Mouse (Mus musculus) CD4-positive, CD25-positive, alpha-beta regulatory T cell, adult 2 months (primary cell): ENCODE results near the gene Grip2.

Experiments
- DNase-seq: peaks from one replicate; pipeline ENCODE4 v3.0.0-alpha.2; 2012; ENCODE audit warnings: low read depth, low spot score

Gene Grip2

GRCm38 (mm10) chr6:91729677-91730127 is 97.3 kb downstream of the Grip2 start:
- DNase-seq: no peak

GRCm38 (mm10) chr6:91728939-91729619 is 98.0 kb downstream of the Grip2 start:
- DNase-seq: no peak

DNA sequence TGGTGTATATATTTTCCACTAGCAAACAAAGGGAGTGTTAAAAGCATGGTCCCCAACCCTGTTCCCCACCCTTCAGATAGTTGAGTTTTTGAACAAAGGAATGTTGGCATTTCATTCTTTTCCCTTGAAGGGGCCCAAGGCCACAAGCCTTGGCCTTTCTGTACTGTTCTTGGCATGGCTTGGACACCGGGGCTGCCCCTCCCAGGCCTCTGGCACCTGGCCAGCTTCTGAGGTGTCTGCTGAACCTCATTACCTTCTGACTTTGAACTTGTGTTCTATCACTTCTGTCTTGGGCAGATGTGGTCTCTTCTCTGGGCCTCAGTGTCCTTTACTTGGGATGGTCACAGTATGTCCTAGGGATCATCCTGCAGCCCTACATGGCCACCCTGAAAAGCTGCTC is 99.7 kb downstream of the Grip2 start:
- DNase-seq: no peak

DNA sequence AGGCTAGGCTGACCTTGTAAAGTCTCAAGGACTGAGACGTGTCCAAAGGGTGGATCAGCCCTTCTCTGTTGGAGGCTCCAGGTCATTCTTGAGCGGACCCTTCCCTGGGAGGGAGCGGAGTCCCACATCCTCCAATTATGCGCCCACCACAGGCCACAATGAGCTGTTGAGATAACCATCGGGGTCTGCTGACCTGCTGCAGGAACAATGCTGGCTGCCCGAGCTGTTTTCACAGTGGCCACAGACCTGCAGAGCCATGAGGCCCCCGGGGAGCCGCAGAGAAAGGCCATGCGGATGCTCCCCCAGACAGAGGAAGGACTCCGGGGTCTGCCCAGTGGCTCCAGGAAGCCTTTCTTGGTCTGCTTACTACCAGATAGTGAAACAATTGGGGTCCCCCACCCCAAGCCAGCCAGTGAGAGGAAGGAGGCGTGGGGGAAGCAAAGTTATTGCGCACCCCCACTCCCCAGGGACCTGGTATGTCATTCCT is 105.8 kb downstream of the Grip2 start:
- no peak for DNase-seq

DNA sequence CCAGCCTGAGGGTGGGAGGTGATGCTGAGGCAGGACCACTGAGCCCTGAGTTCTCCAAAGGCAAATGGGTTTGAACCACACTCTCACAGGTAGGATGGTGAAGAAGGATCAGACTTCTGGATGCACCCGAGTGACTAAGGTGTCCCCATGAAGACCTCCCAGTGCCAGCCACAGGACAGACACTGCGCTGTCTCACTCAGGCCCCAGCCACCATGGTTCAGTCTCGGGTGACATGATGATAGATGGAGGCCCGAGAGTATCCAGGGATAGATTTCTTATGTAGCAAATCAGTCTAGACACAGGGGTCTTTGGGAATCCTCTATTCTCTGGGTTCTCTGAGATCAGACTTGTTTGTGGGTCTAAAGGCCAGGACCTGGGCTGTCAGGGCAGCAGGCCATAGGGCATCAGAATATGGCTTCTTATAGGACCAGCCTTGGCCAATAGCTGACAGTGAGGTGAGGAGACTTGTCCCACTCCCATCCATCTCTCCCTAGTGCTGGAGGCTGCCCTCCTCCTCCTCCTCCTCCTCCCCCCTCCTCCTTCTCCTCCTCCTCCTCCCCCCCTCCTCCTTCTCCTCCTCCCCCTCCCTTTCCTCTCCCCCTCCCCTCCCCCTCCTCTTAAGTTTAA is 106.3 kb downstream of the Grip2 start:
- no peak for DNase-seq

DNA sequence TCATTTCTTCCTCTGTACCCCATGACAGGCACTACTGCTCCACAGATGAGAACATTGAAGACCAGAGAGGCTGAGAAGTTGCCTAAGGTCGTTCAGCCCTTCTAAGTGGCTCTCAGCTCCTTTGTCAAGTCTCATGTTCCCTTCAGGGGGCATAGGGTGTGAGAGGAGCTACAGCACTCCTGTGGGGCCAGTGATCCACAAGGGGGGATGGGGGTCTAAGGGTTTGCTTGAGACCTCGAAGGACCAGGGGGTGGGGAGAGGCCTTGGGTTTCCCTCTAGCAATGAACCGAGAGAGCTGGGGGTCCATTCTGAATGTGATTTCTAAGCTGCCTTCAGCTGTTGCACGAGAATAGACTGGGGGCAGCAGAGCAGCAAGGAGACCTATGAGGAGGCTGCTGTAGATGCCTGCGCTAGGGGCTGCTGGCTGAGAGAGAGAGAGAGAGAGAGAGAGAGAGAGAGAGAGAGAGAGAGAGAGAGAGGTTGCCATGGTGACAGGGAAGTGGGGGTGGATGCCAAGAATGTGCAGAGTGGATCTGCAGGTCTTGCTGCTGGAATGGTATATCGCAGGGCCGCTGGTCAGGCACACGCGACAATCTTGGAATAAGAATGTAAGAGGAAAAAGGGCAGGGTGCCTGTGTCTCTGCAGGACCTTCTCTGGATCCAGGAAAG is 107.1 kb downstream of the Grip2 start:
- DNase-seq: no peak

DNA sequence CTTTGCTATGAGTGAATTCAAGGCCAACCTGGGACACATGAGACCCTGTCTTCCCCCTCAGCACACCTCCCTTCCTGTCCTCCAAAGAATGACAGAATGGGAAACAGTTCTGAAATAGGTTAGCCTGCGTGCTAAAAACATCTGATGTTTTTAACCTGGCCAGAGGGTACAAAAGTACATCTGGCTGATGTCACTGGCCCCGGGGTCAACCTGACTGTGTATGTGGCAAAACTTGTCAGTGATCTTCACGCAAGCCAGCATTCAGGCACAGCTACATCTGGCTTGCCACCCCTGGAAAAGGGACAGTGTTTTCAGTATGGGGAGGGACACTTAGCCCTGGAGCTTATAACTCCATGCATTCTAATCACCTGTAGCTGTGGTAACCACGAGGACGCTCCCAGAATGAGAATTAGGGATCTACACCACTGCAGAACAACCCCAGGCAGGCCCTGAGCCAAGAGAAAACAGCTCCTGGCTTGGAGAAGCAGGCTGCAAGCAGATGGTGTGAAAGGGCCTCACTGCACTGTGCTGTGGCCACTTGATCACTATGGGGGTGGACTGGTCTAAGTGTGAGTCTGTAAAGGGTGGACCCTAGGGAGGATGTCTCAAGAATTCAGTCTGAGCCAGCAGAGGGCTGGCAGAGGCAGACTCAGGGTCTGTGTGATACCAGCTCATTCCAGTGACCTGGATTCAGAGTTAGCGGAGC is 107.9 kb downstream of the Grip2 start:
- DNase-seq: no peak

DNA sequence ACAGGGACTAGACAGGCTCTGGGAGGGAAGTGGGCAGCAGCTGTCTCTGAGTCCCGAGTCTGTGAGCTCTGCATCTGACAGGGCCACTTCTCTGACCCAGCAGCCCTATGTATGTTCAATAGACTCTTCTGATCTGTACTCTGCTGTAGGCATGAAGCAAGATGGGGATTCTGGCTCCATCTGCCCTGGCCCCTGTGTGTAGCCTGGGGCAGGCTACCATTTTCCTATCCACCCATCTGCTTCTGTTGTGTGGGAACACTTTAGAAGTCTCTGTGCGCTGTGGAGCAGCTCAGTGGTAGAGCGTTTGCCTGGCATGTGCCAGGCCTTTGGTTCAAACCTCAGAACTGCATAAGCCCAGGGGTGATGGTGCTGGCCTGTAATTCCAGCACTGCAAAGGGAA is 108.4 kb downstream of the Grip2 start:
- DNase-seq: no peak

DNA sequence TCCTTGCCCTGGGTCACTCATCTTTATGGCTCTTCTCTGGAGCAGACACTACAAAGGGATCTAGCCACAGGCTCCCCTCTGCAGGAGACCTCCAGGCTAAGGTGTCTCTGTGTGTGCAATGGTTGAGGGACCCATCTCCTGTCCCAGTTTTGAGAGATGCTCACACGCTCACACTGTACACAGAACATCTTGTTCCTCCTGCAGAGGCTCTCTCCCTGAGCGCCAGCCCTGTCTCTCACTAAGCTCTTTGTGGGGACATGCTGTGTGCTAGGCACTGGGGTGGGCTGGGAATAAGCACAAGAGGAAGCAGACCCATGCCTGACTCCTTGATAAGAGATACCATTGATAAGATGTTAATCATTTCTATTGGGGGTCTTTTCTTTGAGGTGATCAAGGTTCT is 109.0 kb downstream of the Grip2 start:
- no peak for DNase-seq

GRCm38 (mm10) chr6:91715988-91716810 is 110.9 kb downstream of the Grip2 start:
- DNase-seq: no peak

GRCm38 (mm10) chr6:91715023-91715422 is 112.0 kb downstream of the Grip2 start:
- no peak for DNase-seq

- no peak for DNase-seq
These were observed 113.6 kb downstream of the Grip2 start for GRCm38 (mm10) chr6:91713370-91713896.

DNA sequence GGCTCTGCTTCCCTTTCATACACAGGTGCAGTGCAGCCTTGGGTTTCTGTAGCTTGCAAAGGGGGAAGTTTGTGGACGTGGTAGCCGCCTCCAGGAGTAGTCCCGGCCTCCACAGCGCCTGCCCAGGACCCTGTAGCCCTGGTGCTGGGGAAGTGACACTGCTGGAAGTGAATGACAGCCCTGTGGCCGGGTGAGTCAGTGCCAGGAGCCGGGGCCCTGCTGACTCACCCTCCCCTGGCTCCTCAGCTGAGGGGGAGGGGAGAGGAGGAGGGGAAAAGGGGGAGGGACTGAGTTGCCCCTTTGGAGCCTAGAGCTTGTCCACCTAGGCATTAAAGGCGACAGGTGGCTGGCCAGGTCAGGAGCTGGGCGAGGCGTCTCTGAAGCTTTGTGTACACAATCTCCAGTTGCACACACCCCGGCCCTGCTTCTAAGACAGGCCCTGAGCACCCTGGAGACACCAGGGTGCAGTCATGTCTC is 114.2 kb downstream of the Grip2 start:
- DNase-seq: peak; percentile 11

DNA sequence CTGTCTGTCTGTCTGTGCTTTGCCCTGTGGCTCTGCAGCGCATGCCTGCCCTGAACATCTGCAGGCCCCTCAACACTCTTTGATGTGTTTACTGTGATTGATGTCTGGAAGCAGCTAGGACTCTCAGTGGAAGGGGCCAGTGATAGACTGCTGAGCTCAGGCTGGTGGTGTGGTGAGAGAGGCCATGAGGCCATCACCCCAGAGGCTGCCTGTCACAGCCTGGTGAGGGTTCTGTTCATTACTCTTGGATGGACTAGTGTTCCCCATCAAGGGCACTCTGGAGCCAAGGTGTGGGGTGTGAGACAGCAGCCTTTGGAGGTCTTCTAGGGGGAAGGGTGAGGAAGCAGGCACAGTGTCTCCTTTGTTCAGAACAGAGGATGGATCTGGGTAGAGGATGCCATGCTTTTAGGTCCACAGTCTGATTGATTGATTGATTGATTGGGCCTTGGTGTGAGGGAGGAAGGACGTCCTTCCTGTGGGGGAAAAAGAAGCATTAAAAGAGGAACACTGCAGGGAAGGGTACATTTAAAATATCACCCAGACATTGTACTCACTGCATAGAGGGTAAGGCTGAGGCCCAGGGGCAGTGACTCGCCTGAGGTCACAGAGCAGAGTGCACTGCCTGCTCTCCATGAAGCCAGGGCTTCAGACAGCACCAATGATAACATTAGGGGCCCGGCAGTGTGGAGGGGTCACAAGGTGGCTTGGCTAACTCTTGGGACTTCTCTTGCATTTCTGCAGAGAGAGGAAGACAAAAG is 114.8 kb downstream of the Grip2 start:
- no peak for DNase-seq
